ENCODE assay signal across 13 mouse cellular contexts in the genomic region with DNA sequence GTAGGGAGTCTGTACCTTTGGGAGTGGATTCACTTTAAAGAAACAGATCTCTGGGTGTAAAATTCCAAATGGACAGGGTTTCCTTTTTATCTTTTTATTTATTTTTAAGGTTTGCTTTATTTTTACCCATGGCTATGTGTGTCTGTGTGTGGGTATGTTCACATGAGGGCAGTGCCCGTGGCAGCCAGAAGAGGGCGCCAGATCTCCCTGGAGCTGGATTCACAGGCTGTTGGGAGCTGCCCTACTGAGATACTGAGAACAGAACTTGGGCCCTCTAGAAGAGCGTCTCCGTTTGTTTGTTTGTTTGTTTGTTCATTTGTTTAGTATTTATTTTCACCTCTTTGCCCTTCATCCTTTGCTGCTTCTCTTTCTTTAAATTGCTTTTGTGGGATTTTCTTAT. TPM values are rescaled to one million over a fixed set of nuclear protein-coding genes. Genes with fewer than 3 reads are reported as not detected.
DNase-seq lines count a peak whose midpoint lies in the region; TF ChIP-seq lines count a peak whose summit lies in the region.
"Had no signal": no experiment of that assay in that cellular context is flagged by ENCODE, and none has a peak within 500 bp of the region (broad histone marks: within the 10 kb centered on the region; RNA-seq: fewer than 3 reads in every experiment).

No protein-coding gene starts in this region.

- no peak for TF ChIP-seq POLR2A in spleen, adult 2 months (IDR thresholded peaks at IDR 0.05; ENCODE audit: low read depth, low read length)
- TF ChIP-seq POLR2A in bone marrow, adult 2 months (IDR thresholded peaks at IDR 0.05; ENCODE audit: borderline replicate concordance, control insufficient read depth, low read depth, low read length) = no peak

- no peaks in the 10 kb centered on the region for H3K27me3 ChIP-seq in spleen, adult 2 months (ENCODE audit: control insufficient read depth, insufficient read depth, low read length)
- H3K27me3 ChIP-seq: neural tube, embryonic 12.5 days had no signal

- no peak overlapping the region for H3K4me3 ChIP-seq in layer of hippocampus, adult 2 months
- H3K4me3 ChIP-seq in spleen, adult 2 months (ENCODE audit: extremely low read depth, insufficient read depth, insufficient read length) = no peak overlapping the region
- H3K4me3 ChIP-seq in bone marrow, adult 2 months (replicated peaks; ENCODE audit: control insufficient read depth, low read depth, low read length) = no peak overlapping the region
- H3K4me3 ChIP-seq: erythroblast, embryonic 14.5 days; neural tube, embryonic 12.5 days had no signal

- intact Hi-C loops in gastrocnemius, postnatal 36 days (cut with DNase I) = no loop called here

- DNase-seq in layer of hippocampus, adult 2 months (ENCODE audit: low spot score in 2 of 2) = no peak
- DNase-seq in layer of hippocampus, postnatal 25 days (ENCODE audit: extremely low spot score in 1 of 2, low spot score in 1 of 2) = no peak
- no peak for DNase-seq in spleen, adult 2 months (ENCODE audit: low read depth in 1 of 2, low spot score in 2 of 2)
- DNase-seq in spleen, postnatal 14 days (ENCODE audit: low spot score in 2 of 2) = no peak
- no peak for DNase-seq in left cerebral cortex, adult 11 months (ENCODE audit: low spot score)
- no peak for DNase-seq in gastrocnemius, postnatal 36 days
- DNase-seq: cerebellum, adult 9-10 months; heart, postnatal 36 days; kidney, adult 11 months; thymus, postnatal 36 days had no signal

- TF ChIP-seq CTCF in layer of hippocampus, adult 2 months (conservative IDR thresholded peaks at IDR 0.05) = peak; percentile 65
- peak; percentile 34; the same call in 1 of the 2 replicates for TF ChIP-seq CTCF in spleen, adult 2 months (IDR thresholded peaks at IDR 0.05; ENCODE audit: extremely low read depth, insufficient read depth, insufficient read length, insufficient replicate concordance)
- peak; percentile 49; the same call in 1 of the 2 replicates for TF ChIP-seq CTCF in bone marrow, adult 2 months (IDR thresholded peaks at IDR 0.05; ENCODE audit: control insufficient read depth, insufficient read depth, low read length)

- no peak overlapping the region for H3K27ac ChIP-seq in layer of hippocampus, adult 2 months
- no peak overlapping the region for H3K27ac ChIP-seq in spleen, adult 2 months (ENCODE audit: insufficient read depth, low read length)
- H3K27ac ChIP-seq in bone marrow, adult 2 months (ENCODE audit: control insufficient read depth, insufficient read depth, low read depth, low read length, poor library complexity) = no peak overlapping the region
- H3K27ac ChIP-seq: neural tube, embryonic 12.5 days had no signal

- 94% methylated on average over 4 of the region's 4 CpGs for WGBS in spleen, adult 2 months
- 89% methylated on average over 4 of the region's 4 CpGs for WGBS in bone marrow, adult 2 months

- peaks cover 3% of the 10 kb centered on the region; the same call in 1 of the 2 replicates for H3K4me1 ChIP-seq in spleen, adult 2 months (ENCODE audit: control insufficient read depth, insufficient read depth, insufficient read length)
- H3K4me1 ChIP-seq in bone marrow, adult 2 months (ENCODE audit: control insufficient read depth, insufficient read depth, low read length) = peaks cover 2% of the 10 kb centered on the region; the same call in 1 of the 2 replicates

- peaks cover 1% of the 10 kb centered on the region; the same call in 1 of the 2 replicates for H3K36me3 ChIP-seq in spleen, adult 2 months (ENCODE audit: control insufficient read depth, insufficient read depth, low read length)
- H3K36me3 ChIP-seq: neural tube, embryonic 12.5 days had no signal

RNA-seq across cellular contexts. Expression of a gene that starts 24.9 kb away (rescaled TPM):
- total RNA-seq in layer of hippocampus, adult 2 months (2021) = 10 to 100 TPM; 20.9 to 26.6 TPM
- 10 to 100 TPM; 15.8 to 19.2 TPM for total RNA-seq in layer of hippocampus, postnatal 25 days (2021)
- 75.0 and 77.1 TPM in 2 replicates for polyA plus RNA-seq in spleen, adult 2 months (2012; rRNA removed)
- polyA plus RNA-seq in bone marrow, adult 2 months (2011; ENCODE audit: insufficient read depth, insufficient read length, low replicate concordance, missing spikeins) = 25.8 and 35.4 TPM in 2 replicates
- total RNA-seq in gastrocnemius, postnatal 36 days (2021) = under 1 TPM; 0.74 to 0.97 TPM

Comparison
In these comparisons a context has a peak if more than half of its experiments do, and no peak if none do; other contexts are left out.
1. RNA of a gene that starts 24.9 kb away (total RNA-seq): 20.9 to 26.6 TPM in layer of hippocampus, adult 2 months and 15.8 to 19.2 TPM in layer of hippocampus, postnatal 25 days; 0.74 to 0.97 TPM in gastrocnemius, postnatal 36 days; every median in the first group is over 4 times any median in the second.
2. Peak in every context shown above with its lines, with median percentiles within 50 percentile points of each other: CTCF ChIP-seq.